Mouse (Mus musculus) retina, embryonic 14.5 days (tissue): ENCODE measurements around the gene Pnmt.

Experiments
- DNase-seq: peaks from one replicate; pipeline ENCODE4 v3.0.0-alpha.2; 2015; ENCODE audit warnings: low spot score

Gene Pnmt

GRCm38 (mm10) chr11:98414162-98414561 lies 27.9 kb downstream of the Pnmt start:
- DNase-seq: peak; percentile 10

GRCm38 (mm10) chr11:98417074-98417473 lies 30.8 kb downstream of the Pnmt start:
- DNase-seq: no peak

- no peak for DNase-seq
These were observed 32.0 kb downstream of the Pnmt start for GRCm38 (mm10) chr11:98418273-98418672.

- no peak for DNase-seq
These were observed 32.8 kb downstream of the Pnmt start for GRCm38 (mm10) chr11:98418939-98419547.

GRCm38 (mm10) chr11:98426592-98426991 lies 40.3 kb downstream of the Pnmt start:
- no peak for DNase-seq

- DNase-seq: no peak
These were observed 42.2 kb downstream of the Pnmt start for GRCm38 (mm10) chr11:98428436-98428835.

GRCm38 (mm10) chr11:98431743-98432502 lies 45.7 kb downstream of the Pnmt start:
- DNase-seq: no peak

- DNase-seq: no peak
These were observed 49.5 kb downstream of the Pnmt start for GRCm38 (mm10) chr11:98435723-98436122.

GRCm38 (mm10) chr11:98437441-98437840 lies 51.2 kb downstream of the Pnmt start:
- DNase-seq: no peak
